Mouse (Mus musculus) kidney, adult 2 months (tissue): ENCODE measurements around the gene Trpc4ap.

Experiments
- CTCF ChIP-seq: fragments of 200-500 bp; conservative IDR thresholded peaks from 2 replicates; pipeline ENCODE4 v1.5.1; 2011; ENCODE audit warnings: low read depth, mild to moderate bottlenecking, control low read depth, low read length, moderate library complexity, mixed read lengths; ENCODE audit not compliant: insufficient read depth, insufficient read length
- POLR2A ChIP-seq: fragments of 200-500 bp; IDR thresholded peaks from one replicate; pipeline ENCODE4 v1.6.1; 2011; ENCODE audit warnings: low read depth, low read length, control low read depth

GRCm38 (mm10) chr2:155641540-155642472 lies 50.4 kb downstream of the Trpc4ap start:
- TF ChIP-seq POLR2A (no peak), CTCF (no peak)
